Mouse (Mus musculus): Measurements from ENCODE around the gene Tbl3. TPM values are rescaled to one million over a fixed set of nuclear protein-coding genes. Genes with fewer than 3 reads are reported as not detected.

The Tbl3 gene
- total and polyA plus RNA-seq, 3 experiments, result 103 to 111 TPM; not detected in 1

- no peaks in the 10 kb centered on the region for H3K9me3 ChIP-seq (replicated peaks; ENCODE audit: insufficient read depth, low read length)
- H3K36me3 ChIP-seq (ENCODE audit: control insufficient read depth in 1 of 2, insufficient read depth in 2 of 2, low read length in 2 of 2), result peaks cover 0 to 10% of the 10 kb centered on the region in 2 experiments; a peak in 1 of 4 replicates
- H3K27me3 ChIP-seq (ENCODE audit: control insufficient read depth in 1 of 2, insufficient read depth in 2 of 2, low read length in 2 of 2), result no peaks in the 10 kb centered on the region
- DNase-seq (ENCODE audit: low read depth, low spot score), result peak; percentile 40
- no peak overlapping the region for H3K4me3 ChIP-seq (ENCODE audit: control insufficient read depth in 1 of 2, insufficient read depth in 1 of 2, low read depth in 2 of 2, low read length in 2 of 2)
- H3K4me1 ChIP-seq (ENCODE audit: control insufficient read depth in 1 of 2, insufficient read depth in 2 of 2, low read length in 2 of 2), result peaks cover 0 to 21% of the 10 kb centered on the region in 2 experiments; a peak in 2 of 4 replicates
- no peak overlapping the region for H3K27ac ChIP-seq (ENCODE audit: control insufficient read depth, low read depth, low read length)
- TF ChIP-seq CTCF (IDR thresholded peaks at IDR 0.05 in 2 of 3, conservative IDR thresholded peaks at IDR 0.05 in 1 of 3; ENCODE audit: control insufficient read depth in 1 of 3, insufficient read depth in 1 of 3, low read depth in 2 of 3, low read length in 3 of 3, poor library complexity in 1 of 3, severe bottlenecking in 1 of 3) (peak; percentile 16 to 41 (median 22); a peak in 4 of 6 replicates), CHD1 (IDR thresholded peaks at IDR 0.05; ENCODE audit: low read depth, low read length) (no peak), ZKSCAN1 (IDR thresholded peaks at IDR 0.05; ENCODE audit: low read depth, low read length) (no peak), MAZ (IDR thresholded peaks at IDR 0.05; ENCODE audit: low read depth, low read length) (no peak), KAT2A (conservative IDR thresholded peaks at IDR 0.05; ENCODE audit: low read depth, low read length) (no peak), TBP (IDR thresholded peaks at IDR 0.05; ENCODE audit: low read depth, low read length) (no peak), MYC (IDR thresholded peaks at IDR 0.05; ENCODE audit: low read depth, low read length) (0 out of 2 replicates have a peak, but pooled peaks have one; percentile 23), ELF1 (IDR thresholded peaks at IDR 0.05; ENCODE audit: low read depth, low read length) (no peak), SMC3 (IDR thresholded peaks at IDR 0.05; ENCODE audit: low read depth, low read length) (0 out of 2 replicates have a peak, but pooled peaks have one; percentile 19), HCFC1 (IDR thresholded peaks at IDR 0.05; ENCODE audit: low read depth, low read length) (no peak), JUND (IDR thresholded peaks at IDR 0.05; ENCODE audit: low read depth, low read length) (no peak), ETS1 (IDR thresholded peaks at IDR 0.05; ENCODE audit: low read depth, low read length) (no peak), GATA1 (IDR thresholded peaks at IDR 0.05; ENCODE audit: low read depth, low read length) (no peak), BHLHE40 (IDR thresholded peaks at IDR 0.05; ENCODE audit: borderline replicate concordance, low read depth, low read length) (no peak), MXI1 (IDR thresholded peaks at IDR 0.05; ENCODE audit: low read depth, low read length) (no peak), RAD21 (IDR thresholded peaks at IDR 0.05; ENCODE audit: low read depth, low read length) (peak; percentile 11), NRF1 (IDR thresholded peaks at IDR 0.05; ENCODE audit: insufficient read depth, low read depth, low read length, poor library complexity, severe bottlenecking) (no peak), RCOR1 (IDR thresholded peaks at IDR 0.05; ENCODE audit: low read depth, low read length) (no peak), POLR2AphosphoS5 (IDR thresholded peaks at IDR 0.05; ENCODE audit: borderline replicate concordance, low read depth, low read length) (no peak), MAFK (IDR thresholded peaks at IDR 0.05; ENCODE audit: borderline replicate concordance, low read depth, low read length) (no peak), ZMIZ1 (IDR thresholded peaks at IDR 0.05; ENCODE audit: low read depth, low read length) (no peak), CHD2 (IDR thresholded peaks at IDR 0.05; ENCODE audit: low read length) (no peak)
- H3K9ac ChIP-seq (ENCODE audit: control insufficient read depth, low read depth, low read length, poor library complexity, severe bottlenecking), result no peak overlapping the region
- H3K79me2 ChIP-seq (ENCODE audit: control insufficient read depth, insufficient read depth, low read length, poor library complexity), result peaks cover 2% of the 10 kb centered on the region; the same call in 1 of the 2 replicates
Measured at GRCm38 (mm10) chr17:24734513-24734912, 27.1 kb upstream of the Tbl3 start.

Measured in MEL (cell line).